Mouse (Mus musculus): ENCODE measurements at regions not wholly inside any gene's neighbourhood (a gene's known extent, or its start where the extent isn't known, plus 50 kb on each side); places are given as distances from the start of the nearest gene placed in this dataset.

GRCm38 (mm10) chr15:60630756-60631402, 222.7 kb downstream of the Fam84b start:
- no peak for DNase-seq (ENCODE audit: low spot score)

- DNase-seq (ENCODE audit: low spot score): no peak
Measured at GRCm38 (mm10) chr15:60618801-60619200, 234.8 kb downstream of the Fam84b start.

- no peak for DNase-seq (ENCODE audit: low spot score)
Measured at GRCm38 (mm10) chr15:60617371-60617770, 236.2 kb downstream of the Fam84b start.

- DNase-seq (ENCODE audit: low spot score): no peak
Measured at GRCm38 (mm10) chr15:60601885-60602284, 251.7 kb downstream of the Fam84b start.

- DNase-seq (ENCODE audit: low spot score): no peak
Measured at GRCm38 (mm10) chr15:60577084-60577483, 276.5 kb downstream of the Fam84b start.

GRCm38 (mm10) chr15:60566267-60566666, 287.3 kb downstream of the Fam84b start:
- no peak for DNase-seq (ENCODE audit: low spot score)

GRCm38 (mm10) chr15:60565017-60565416, 288.6 kb downstream of the Fam84b start:
- DNase-seq (ENCODE audit: low spot score): no peak

GRCm38 (mm10) chr15:60560641-60561040, 292.9 kb downstream of the Fam84b start:
- DNase-seq (ENCODE audit: low spot score): no peak

- no peak for DNase-seq (ENCODE audit: low spot score)
Measured at GRCm38 (mm10) chr15:60555691-60556090, 297.9 kb downstream of the Fam84b start.

- DNase-seq (ENCODE audit: low spot score): no peak
Measured at GRCm38 (mm10) chr15:60554587-60554986, 299.0 kb downstream of the Fam84b start.

GRCm38 (mm10) chr15:60548045-60548444, 305.5 kb downstream of the Fam84b start:
- no peak for DNase-seq (ENCODE audit: low spot score)

- no peak for DNase-seq (ENCODE audit: low spot score)
Measured at GRCm38 (mm10) chr15:60537191-60537590, 316.4 kb downstream of the Fam84b start.

- DNase-seq (ENCODE audit: low spot score): no peak
Measured at GRCm38 (mm10) chr15:60534701-60535100, 318.9 kb downstream of the Fam84b start.

- DNase-seq (ENCODE audit: low spot score): no peak
Measured at GRCm38 (mm10) chr15:60516810-60517209, 336.8 kb downstream of the Fam84b start.

GRCm38 (mm10) chr15:60476755-60477310, 376.7 kb downstream of the Fam84b start:
- DNase-seq (ENCODE audit: low spot score): no peak

- DNase-seq (ENCODE audit: low spot score): no peak
Measured at GRCm38 (mm10) chr15:60475086-60475485, 378.5 kb downstream of the Fam84b start.

GRCm38 (mm10) chr15:60431916-60432315, 415.5 kb upstream of the 4933412E24Rik start:
- no peak for DNase-seq (ENCODE audit: low spot score)

GRCm38 (mm10) chr15:60419081-60419480, 402.7 kb upstream of the 4933412E24Rik start:
- DNase-seq (ENCODE audit: low spot score): no peak

- no peak for DNase-seq (ENCODE audit: low spot score)
Measured at GRCm38 (mm10) chr15:60392267-60392666, 375.9 kb upstream of the 4933412E24Rik start.

- no peak for DNase-seq (ENCODE audit: low spot score)
Measured at GRCm38 (mm10) chr15:60390336-60390735, 373.9 kb upstream of the 4933412E24Rik start.

GRCm38 (mm10) chr15:60387962-60388361, 371.5 kb upstream of the 4933412E24Rik start:
- DNase-seq (ENCODE audit: low spot score): no peak

All from ovary, postnatal 14 days (tissue).